In genomic region chr10:19638851-19639250, GRCm38 (mm10) we compare ENCODE assay signal across 36 mouse cellular contexts. TPM values are rescaled to one million over a fixed set of nuclear protein-coding genes. Genes with fewer than 3 reads are reported as not detected.
"Had no signal": no experiment of that assay in that cellular context is flagged by ENCODE, and none has a peak within 500 bp of the region (broad histone marks: within the 10 kb centered on the region; RNA-seq: fewer than 3 reads in every experiment).

No protein-coding gene starts in this region.

- H3K4me2 ChIP-seq: limb, embryonic 12.5 days; limb, embryonic 13.5 days; limb, embryonic 15.5 days; liver, embryonic 11.5 days; liver, embryonic 12.5 days; liver, embryonic 13.5 days; liver, embryonic 15.5 days; lung, embryonic 14.5 days; lung, embryonic 15.5 days; midbrain, embryonic 12.5 days; midbrain, embryonic 13.5 days; midbrain, embryonic 15.5 days; neural tube, embryonic 12.5 days had no signal

- H3K9ac ChIP-seq: limb, embryonic 12.5 days; limb, embryonic 13.5 days; limb, embryonic 15.5 days; liver, embryonic 12.5 days; liver, embryonic 13.5 days; liver, embryonic 14.5 days; liver, embryonic 15.5 days; liver, postnatal 0 days; lung, embryonic 14.5 days; lung, embryonic 15.5 days; midbrain, embryonic 12.5 days; midbrain, embryonic 13.5 days; midbrain, embryonic 15.5 days; neural tube, embryonic 12.5 days had no signal

- H3K4me1 ChIP-seq: limb, embryonic 10.5 days; limb, embryonic 12.5 days; limb, embryonic 13.5 days; limb, embryonic 15.5 days; liver, embryonic 12.5 days; liver, embryonic 13.5 days; liver, embryonic 15.5 days; lung, embryonic 15.5 days; midbrain, embryonic 10.5 days; midbrain, embryonic 12.5 days; midbrain, embryonic 13.5 days; midbrain, embryonic 15.5 days; neural tube, embryonic 12.5 days had no signal

- H3K27ac ChIP-seq: limb, embryonic 10.5 days; limb, embryonic 12.5 days; limb, embryonic 13.5 days; limb, embryonic 15.5 days; liver, embryonic 12.5 days; liver, embryonic 13.5 days; liver, embryonic 14.5 days; liver, embryonic 15.5 days; lung, embryonic 15.5 days; macrophage; midbrain, embryonic 10.5 days; midbrain, embryonic 12.5 days; midbrain, embryonic 13.5 days; midbrain, embryonic 15.5 days; neural tube, embryonic 12.5 days had no signal

- H3K27me3 ChIP-seq: limb, embryonic 12.5 days; limb, embryonic 13.5 days; limb, embryonic 15.5 days; liver, embryonic 12.5 days; liver, embryonic 13.5 days; liver, embryonic 15.5 days; lung, embryonic 15.5 days; midbrain, embryonic 12.5 days; midbrain, embryonic 13.5 days; midbrain, embryonic 15.5 days; neural tube, embryonic 12.5 days had no signal

- ATAC-seq: liver, embryonic 12.5 days; liver, postnatal 0 days; lung, postnatal 0 days; midbrain, embryonic 13.5 days; midbrain, embryonic 15.5 days; midbrain, embryonic 16.5 days had no signal

- DNase-seq: left cerebral cortex, postnatal 4 days; liver; liver, embryonic 13.5 days; liver, postnatal 0 days; lung, adult 18-20 months; lung, adult 2 months; lung, embryonic 14.5 days; lung, postnatal 10 days; lung, postnatal 14 days; lung, postnatal 4 days; midbrain, embryonic 14.5 days had no signal

- H3K4me3 ChIP-seq: limb, embryonic 10.5 days; limb, embryonic 12.5 days; limb, embryonic 13.5 days; limb, embryonic 15.5 days; liver, embryonic 12.5 days; liver, embryonic 13.5 days; liver, embryonic 15.5 days; lung, embryonic 15.5 days; megakaryocyte, embryonic 14.5 days; midbrain, embryonic 10.5 days; midbrain, embryonic 12.5 days; midbrain, embryonic 13.5 days; midbrain, embryonic 15.5 days; myocyte; neural tube, embryonic 12.5 days had no signal

- H3K9me3 ChIP-seq: limb, embryonic 10.5 days; limb, embryonic 12.5 days; limb, embryonic 13.5 days; limb, embryonic 15.5 days; liver, embryonic 12.5 days; liver, embryonic 13.5 days; liver, embryonic 15.5 days; lung, embryonic 15.5 days; megakaryocyte, embryonic 14.5 days; midbrain, embryonic 10.5 days; midbrain, embryonic 12.5 days; midbrain, embryonic 13.5 days; midbrain, embryonic 15.5 days; neural tube, embryonic 12.5 days had no signal

- H3K36me3 ChIP-seq: limb, embryonic 10.5 days; limb, embryonic 12.5 days; limb, embryonic 13.5 days; limb, embryonic 15.5 days; liver, embryonic 12.5 days; liver, embryonic 13.5 days; liver, embryonic 15.5 days; lung, embryonic 15.5 days; midbrain, embryonic 10.5 days; midbrain, embryonic 12.5 days; midbrain, embryonic 13.5 days; midbrain, embryonic 15.5 days; neural tube, embryonic 12.5 days had no signal

RNA-seq across cellular contexts. Expression of gene Il22ra2, which starts 17.1 kb away (rescaled TPM):
- polyA plus RNA-seq: limb, embryonic 10.5 days; limb, embryonic 11.5 days; limb, embryonic 12.5 days; limb, embryonic 13.5 days; liver, adult 2 months; liver, embryonic 11.5 days; liver, embryonic 12.5 days; liver, embryonic 15.5 days; liver, embryonic 16.5 days; lung, embryonic 14.5 days; lung, embryonic 16.5 days; macrophage; midbrain, embryonic 10.5 days; midbrain, embryonic 12.5 days; midbrain, embryonic 13.5 days; midbrain, embryonic 14.5 days; midbrain, embryonic 15.5 days; midbrain, embryonic 16.5 days; midbrain, postnatal 0 days; myocyte; neural tube, embryonic 11.5 days; neural tube, embryonic 12.5 days had no signal
